Mouse (Mus musculus) forebrain, embryonic 10.5 days (tissue): ENCODE measurements around the gene Chrna1. TPM values are rescaled to one million over a fixed set of nuclear protein-coding genes. Genes with fewer than 3 reads are reported as not detected.
A peak's percentile ranks its signal among the peaks of the same experiment; 100 is the strongest.

Source experiments
- DNase-seq: peaks from one replicate; pipeline ENCODE4 v3.0.0-alpha.2; 2017; ENCODE audit warnings: low spot score; ENCODE audit errors: extremely low spot score
- H3K27ac ChIP-seq: fragments of 300-500 bp; sonication (generic); 2 replicates; pipeline ENCODE4 v1.5.1; 2016; ENCODE audit warnings: mild to moderate bottlenecking
- H3K27me3 ChIP-seq: fragments of 300-500 bp; sonication (generic); 2 replicates; pipeline ENCODE4 v1.6.1; 2016; ENCODE audit warnings: mild to moderate bottlenecking; ENCODE audit not compliant: poor library complexity, severe bottlenecking
- H3K36me3 ChIP-seq: fragments of 300-500 bp; sonication (generic); replicated peaks from 2 replicates; pipeline ENCODE4 v1.6.1; 2016; ENCODE audit warnings: mild to moderate bottlenecking, moderate library complexity
- H3K4me1 ChIP-seq: fragments of 300-500 bp; sonication (generic); 2 replicates; pipeline ENCODE4 v1.6.1; 2016
- H3K4me3 ChIP-seq: fragments of 300-500 bp; sonication (generic); 2 replicates; pipeline ENCODE4 v1.5.1; 2016; ENCODE audit warnings: mild to moderate bottlenecking, moderate library complexity
- H3K9me3 ChIP-seq: fragments of 300-500 bp; sonication (generic); 2 replicates; pipeline ENCODE4 v1.6.1; 2016; ENCODE audit warnings: mild to moderate bottlenecking, moderate library complexity
- WGBS: fragments of 180-500 bp; shearing (Covaris S2); methylation state at CpG from one replicate; pipeline ENCODE4 v1.1.7; 2016; 5-methylcytosine and 5-hydroxymethylcytosine counted together
- polyA plus RNA-seq: library from polyadenylated mRNA; unstranded; fragments of >200 nt; fragmentation: Nextera tagmentation; extraction: Ambion mirVana; gene quantifications from 2 replicates; pipeline ENCODE4 v1.2.1, GENCODE M21; 2016

Chrna1 gene
- polyA plus RNA-seq, 1 experiment from 2014 or later: 0.76 TPM

DNA sequence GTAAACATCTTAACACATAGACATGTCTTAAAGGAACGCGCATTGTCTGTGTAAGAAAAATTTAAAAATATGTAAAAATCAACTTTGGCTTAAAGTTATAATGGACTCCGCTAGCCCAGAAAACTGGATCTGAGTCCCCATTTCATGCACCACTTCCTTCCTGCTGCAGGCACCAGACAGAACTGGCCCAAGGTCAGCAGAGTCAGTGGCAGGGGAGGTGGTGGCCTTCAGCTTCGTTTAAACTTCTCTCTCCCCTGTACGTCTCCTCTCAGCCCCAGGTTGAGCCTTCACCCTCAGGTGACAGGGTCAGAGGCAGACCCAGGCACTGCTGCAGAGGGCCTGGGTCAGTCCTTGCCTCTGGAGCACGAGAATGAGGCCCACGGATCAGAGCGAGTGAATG is 57.2 kb downstream of the Chrna1 start:
- Histone ChIP-seq H3K9me3 (no peaks in the 10 kb centered on the region), H3K4me3 (no peak overlapping the region), H3K36me3 (peaks cover 10% of the 10 kb centered on the region), H3K4me1 (peaks cover 41% of the 10 kb centered on the region), H3K27ac (0 out of 2 replicates have a peak overlapping the region, but pooled peaks have one; percentile 58), H3K27me3 (peaks cover 4% of the 10 kb centered on the region; the same call in 1 of the 2 replicates)
- WGBS: 70% methylated on average over 8 of the region's 8 CpGs
- no peak for DNase-seq

DNA sequence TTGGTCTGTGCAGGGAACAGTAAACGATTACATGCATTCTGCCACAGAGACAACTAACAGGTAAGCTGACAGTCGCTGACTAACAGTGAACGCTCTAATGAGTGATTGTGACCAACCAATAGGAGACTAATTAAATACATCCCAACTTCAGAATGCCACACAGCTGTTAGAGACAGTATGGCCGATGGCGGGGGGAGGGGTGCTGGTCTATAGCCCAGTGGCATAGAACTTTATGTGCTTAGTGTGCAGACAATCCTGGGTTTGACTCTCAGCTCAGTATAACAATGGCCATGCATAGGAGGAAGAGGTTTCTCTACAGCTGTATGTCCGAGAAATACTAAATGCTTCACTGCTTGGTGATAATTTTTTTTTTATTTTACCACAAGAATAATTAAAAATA is 57.8 kb downstream of the Chrna1 start:
- Histone ChIP-seq H3K9me3 (no peaks in the 10 kb centered on the region), H3K27ac (no peak overlapping the region), H3K27me3 (no peaks in the 10 kb centered on the region), H3K4me1 (peaks cover 36% of the 10 kb centered on the region), H3K4me3 (no peak overlapping the region), H3K36me3 (peaks cover 10% of the 10 kb centered on the region)
- WGBS: 71% methylated on average over 6 of the region's 6 CpGs
- no peak for DNase-seq

DNA sequence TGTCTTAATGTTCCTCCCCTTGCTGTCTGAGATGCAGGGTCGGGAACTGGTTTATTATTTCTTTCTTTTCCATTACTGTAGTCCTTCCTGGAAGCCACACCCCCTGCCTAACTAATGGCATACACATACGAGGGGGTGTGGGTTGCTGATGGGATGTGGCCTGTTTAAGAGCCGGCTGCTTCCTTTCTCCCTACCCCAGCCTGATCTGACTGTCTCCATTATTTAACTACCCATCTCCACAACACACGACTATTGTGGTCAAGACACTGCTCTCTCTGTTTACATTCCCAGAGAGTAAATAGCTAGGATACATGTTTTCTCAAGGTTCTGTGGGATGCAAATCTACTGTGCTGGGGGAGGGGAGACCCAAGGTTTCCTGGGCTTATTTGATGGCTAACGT is 58.4 kb downstream of the Chrna1 start:
- no peaks in the 10 kb centered on the region for H3K9me3 ChIP-seq
- H3K27ac ChIP-seq: no peak overlapping the region
- H3K36me3 ChIP-seq: peaks cover 10% of the 10 kb centered on the region
- no peak for DNase-seq
- peaks cover 30% of the 10 kb centered on the region for H3K4me1 ChIP-seq
- WGBS: 34% methylated on average over 5 of the region's 5 CpGs
- no peak overlapping the region for H3K4me3 ChIP-seq
- no peaks in the 10 kb centered on the region for H3K27me3 ChIP-seq

DNA sequence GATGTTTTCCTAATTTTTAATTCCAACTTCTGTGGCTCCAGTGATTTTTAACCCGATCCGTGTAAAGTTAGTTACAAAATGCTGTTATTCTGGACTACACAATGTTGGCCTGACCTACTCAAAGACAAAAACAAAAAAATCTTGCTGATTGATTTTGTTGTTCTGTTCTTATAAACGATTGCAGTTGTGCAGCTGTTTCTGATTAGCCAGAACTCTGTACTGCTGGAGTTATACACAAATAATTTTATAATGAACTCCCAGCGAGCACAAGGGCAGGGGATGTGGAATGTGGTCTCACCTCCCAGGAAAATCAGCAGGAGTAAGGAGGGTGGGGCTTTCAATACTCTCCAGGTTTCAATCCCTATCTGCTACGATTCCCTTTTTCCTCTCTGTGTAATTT is 61.2 kb downstream of the Chrna1 start:
- no peak for DNase-seq
- Histone ChIP-seq H3K27me3 (no peaks in the 10 kb centered on the region), H3K4me3 (no peak overlapping the region), H3K4me1 (peaks cover 21% of the 10 kb centered on the region), H3K27ac (no peak overlapping the region), H3K9me3 (no peaks in the 10 kb centered on the region), H3K36me3 (peaks cover 14% of the 10 kb centered on the region)
- 86% methylated on average over 5 of the region's 5 CpGs for WGBS

DNA sequence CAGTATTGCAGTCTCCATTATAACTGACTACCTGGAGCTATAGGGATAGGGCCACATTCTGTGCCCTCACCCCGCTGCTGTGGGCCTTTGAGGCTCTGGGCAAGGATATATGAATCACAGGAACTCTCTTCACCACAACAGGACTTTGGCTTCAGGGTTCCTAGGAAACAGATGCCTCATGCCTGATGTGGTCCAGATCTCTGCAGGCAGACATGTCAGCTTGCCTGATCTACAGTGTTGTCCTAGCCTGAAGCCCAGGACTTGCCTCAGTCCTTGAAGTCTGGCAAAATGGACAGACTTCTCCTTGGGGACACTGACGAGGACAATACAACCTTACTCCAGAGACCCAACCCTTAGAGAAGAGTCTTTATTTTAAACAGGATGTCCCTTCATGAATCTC is 61.8 kb downstream of the Chrna1 start:
- H3K9me3 ChIP-seq: no peaks in the 10 kb centered on the region
- no peak overlapping the region for H3K27ac ChIP-seq
- peaks cover 17% of the 10 kb centered on the region for H3K4me1 ChIP-seq
- H3K27me3 ChIP-seq: no peaks in the 10 kb centered on the region
- no peak overlapping the region for H3K4me3 ChIP-seq
- peaks cover 14% of the 10 kb centered on the region for H3K36me3 ChIP-seq
- DNase-seq: no peak
- 92% methylated on average over 2 of the region's 2 CpGs for WGBS

DNA sequence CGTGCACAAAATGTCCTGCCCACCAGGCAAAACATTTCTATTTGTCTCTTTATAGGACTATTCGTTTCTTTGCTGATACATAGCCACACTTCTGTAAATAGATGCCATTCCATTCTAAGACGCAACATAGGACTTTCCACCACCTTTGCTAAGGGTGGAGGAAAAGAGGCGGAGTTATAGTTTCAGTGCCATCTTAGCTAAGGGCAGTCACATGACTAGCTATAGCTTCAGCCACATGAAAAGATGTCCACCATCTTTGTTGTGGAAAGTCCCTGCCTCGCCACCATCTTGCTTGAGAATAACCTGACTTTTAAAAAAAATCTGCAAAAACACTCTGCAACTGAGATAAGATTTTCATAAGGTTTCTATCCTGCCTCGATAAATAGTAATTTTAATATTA is 66.0 kb downstream of the Chrna1 start:
- no peak for DNase-seq
- Histone ChIP-seq H3K4me1 (peaks cover 9% of the 10 kb centered on the region), H3K27ac (no peak overlapping the region), H3K9me3 (no peaks in the 10 kb centered on the region), H3K36me3 (peaks cover 14% of the 10 kb centered on the region), H3K4me3 (no peak overlapping the region), H3K27me3 (no peaks in the 10 kb centered on the region)
- WGBS: 91% methylated on average over 6 of the region's 6 CpGs

Other genes with a start within 250 kb of the Chrna1 start
- gene Gpr155, start 193.8 kb downstream of the Chrna1 start, polyA plus RNA-seq: 1.6 and 2.2 TPM in 2 replicates
- gene Wipf1, start 50.6 kb downstream of the Chrna1 start, polyA plus RNA-seq: 7.5 and 8.6 TPM in 2 replicates
- gene Chn1, start 195.0 kb upstream of the Chrna1 start, polyA plus RNA-seq: 31.2 and 34.7 TPM in 2 replicates